Mouse (Mus musculus) liver, embryonic 12.5 days (tissue): ENCODE data around the gene Runx1. TPM values are rescaled to one million over a fixed set of nuclear protein-coding genes. Genes with fewer than 3 reads are reported as not detected.

ENCODE experiments used
- ATAC-seq: fragments of 200-750 bp; cut with Nextera tagmentation; 2 replicates; pipeline ENCODE4 v1.8.0; 2017; ENCODE audit warnings: moderate number of reproducible peaks, mild to moderate bottlenecking, moderate library complexity
- H3K27ac ChIP-seq: fragments of 300-500 bp; sonication (generic); 2 replicates; pipeline ENCODE4 v1.5.1; 2016; ENCODE audit warnings: mild to moderate bottlenecking
- H3K27me3 ChIP-seq: fragments of 300-500 bp; sonication (generic); replicated peaks from 2 replicates; pipeline ENCODE4 v1.6.1; 2016; ENCODE audit warnings: mild to moderate bottlenecking, moderate library complexity
- H3K36me3 ChIP-seq: fragments of 300-500 bp; sonication (generic); 2 replicates; pipeline ENCODE4 v1.6.1; 2016; ENCODE audit warnings: mild to moderate bottlenecking, moderate library complexity
- H3K4me1 ChIP-seq: fragments of 300-500 bp; sonication (generic); 2 replicates; pipeline ENCODE4 v1.6.1; 2016
- H3K4me2 ChIP-seq: fragments of 300-500 bp; sonication (generic); 2 replicates; pipeline ENCODE4 v1.6.1; 2016; ENCODE audit warnings: mild to moderate bottlenecking, moderate library complexity
- H3K4me3 ChIP-seq: fragments of 300-500 bp; sonication (generic); 2 replicates; pipeline ENCODE4 v1.5.1; 2016; ENCODE audit warnings: mild to moderate bottlenecking, moderate library complexity
- H3K9ac ChIP-seq: fragments of 300-500 bp; sonication (generic); 2 replicates; pipeline ENCODE4 v1.6.1; 2016; ENCODE audit warnings: mild to moderate bottlenecking, moderate library complexity
- H3K9me3 ChIP-seq: fragments of 300-500 bp; sonication (generic); replicated peaks from 2 replicates; pipeline ENCODE4 v1.6.1; 2016; ENCODE audit warnings: mild to moderate bottlenecking, moderate library complexity
- WGBS: fragments of 180-500 bp; shearing (Covaris S2); methylation state at CpG from one replicate; pipeline ENCODE4 v1.1.7; 2016; ENCODE audit not compliant: insufficient replicate concordance; 5-methylcytosine and 5-hydroxymethylcytosine counted together
- polyA plus RNA-seq: library from polyadenylated mRNA; unstranded; fragments of >200 nt; fragmentation: Nextera tagmentation; extraction: Ambion mirVana; gene quantifications from 2 replicates; pipeline ENCODE4 v1.2.1, GENCODE M21; 2016

Runx1 gene
- polyA plus RNA-seq, 1 experiment from 2014 or later, result 11.7 TPM

- ATAC-seq, result no peak
- Histone ChIP-seq H3K9me3 (no peaks in the 10 kb centered on the region), H3K4me2 (no peak overlapping the region), H3K27ac (no peak overlapping the region), H3K36me3 (no peaks in the 10 kb centered on the region), H3K4me3 (no peak overlapping the region), H3K4me1 (peaks cover 6% of the 10 kb centered on the region), H3K9ac (no peak overlapping the region), H3K27me3 (peaks cover 23% of the 10 kb centered on the region)
- WGBS, result 63% methylated on average over 11 of the region's 11 CpGs
These were observed 260.7 kb downstream of the Runx1 start for GRCm38 (mm10) chr16:92565291-92565690.

GRCm38 (mm10) chr16:92555051-92555450 is 270.9 kb downstream of the Runx1 start:
- Histone ChIP-seq H3K36me3 (no peaks in the 10 kb centered on the region), H3K4me2 (no peak overlapping the region), H3K27me3 (peaks cover 28% of the 10 kb centered on the region), H3K9ac (no peak overlapping the region), H3K4me3 (no peak overlapping the region), H3K9me3 (no peaks in the 10 kb centered on the region), H3K27ac (no peak overlapping the region), H3K4me1 (no peaks in the 10 kb centered on the region)
- no peak for ATAC-seq
- 47% methylated on average over 1 of the region's 1 CpGs for WGBS

GRCm38 (mm10) chr16:92552858-92553257 is 273.1 kb downstream of the Runx1 start:
- WGBS, result 16% methylated on average over 11 of the region's 11 CpGs
- Histone ChIP-seq H3K4me3 (no peak overlapping the region), H3K9me3 (no peaks in the 10 kb centered on the region), H3K27ac (no peak overlapping the region), H3K4me2 (0 out of 2 replicates have a peak overlapping the region, but pooled peaks have one; percentile 16), H3K27me3 (peaks cover 27% of the 10 kb centered on the region), H3K4me1 (no peaks in the 10 kb centered on the region), H3K9ac (no peak overlapping the region), H3K36me3 (no peaks in the 10 kb centered on the region)
- ATAC-seq, result no peak

- Histone ChIP-seq H3K36me3 (no peaks in the 10 kb centered on the region), H3K9ac (no peak overlapping the region), H3K4me3 (no peak overlapping the region), H3K9me3 (no peaks in the 10 kb centered on the region), H3K4me1 (no peaks in the 10 kb centered on the region), H3K27me3 (peaks cover 27% of the 10 kb centered on the region), H3K27ac (no peak overlapping the region), H3K4me2 (no peak overlapping the region)
- WGBS, result 67% methylated on average over 9 of the region's 9 CpGs
- ATAC-seq, result no peak
These were observed 273.9 kb downstream of the Runx1 start for GRCm38 (mm10) chr16:92552106-92552382.
